Mouse (Mus musculus) mature B cell (primary cell): ENCODE results near the gene Habp2.

Experiments
- in situ Hi-C: fragments of 300-500 bp; cut with MboI; formaldehyde crosslinking; loops from 2 replicates; pipeline ENCODE4 v1.14.3; 2019

The Habp2 gene

GRCm38 (mm10) chr19:56286866-56287265 is at the start of gene Habp2:
Gene Habp2, plus strand, starts transcription at chr19:56287137.
- in situ Hi-C loops = no loop called here

DNA sequence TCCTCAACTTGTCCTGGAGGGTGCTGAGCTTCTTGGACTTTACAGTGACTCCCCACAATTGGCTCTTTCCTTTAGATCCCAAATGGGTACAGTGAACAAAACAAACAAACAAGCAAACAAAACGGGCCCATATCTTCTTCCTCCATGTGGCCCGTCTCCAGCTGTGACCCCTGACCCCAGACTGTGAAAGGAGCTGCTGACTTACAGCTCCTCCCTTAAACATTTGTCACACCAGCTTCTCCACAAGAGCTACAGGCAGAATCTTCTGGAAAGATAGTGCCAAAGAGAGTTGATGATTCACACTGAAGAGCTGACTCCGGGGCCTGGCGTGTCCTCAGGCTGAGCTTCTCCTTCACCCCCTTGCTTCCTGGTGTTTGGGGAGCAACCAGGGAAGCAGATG is 48.4 kb upstream of the Habp2 start:
- in situ Hi-C loops = no loop called here

DNA sequence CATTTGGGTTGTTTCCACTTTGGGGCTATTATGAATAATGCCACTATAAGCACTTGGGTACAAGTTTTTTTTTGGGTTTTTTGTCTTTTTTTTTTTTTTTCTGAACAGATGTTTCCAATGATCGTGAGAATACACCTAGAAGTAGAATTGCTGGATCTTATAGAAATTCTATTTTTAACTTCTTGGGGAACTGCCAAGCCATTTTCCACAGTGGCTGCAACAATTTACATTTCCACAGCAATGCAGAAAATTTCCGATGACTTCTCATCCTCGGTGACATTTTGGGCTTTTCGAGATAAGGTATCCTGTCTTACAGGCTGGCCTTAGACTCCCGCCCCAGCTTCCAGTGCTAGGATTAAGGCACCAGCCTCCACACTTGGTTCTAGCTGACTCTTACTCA is 41.7 kb upstream of the Habp2 start:
- in situ Hi-C loops = no loop called here

- in situ Hi-C loops = no loop called here
These were observed 34.1 kb upstream of the Habp2 start for GRCm38 (mm10) chr19:56252815-56253214.

DNA sequence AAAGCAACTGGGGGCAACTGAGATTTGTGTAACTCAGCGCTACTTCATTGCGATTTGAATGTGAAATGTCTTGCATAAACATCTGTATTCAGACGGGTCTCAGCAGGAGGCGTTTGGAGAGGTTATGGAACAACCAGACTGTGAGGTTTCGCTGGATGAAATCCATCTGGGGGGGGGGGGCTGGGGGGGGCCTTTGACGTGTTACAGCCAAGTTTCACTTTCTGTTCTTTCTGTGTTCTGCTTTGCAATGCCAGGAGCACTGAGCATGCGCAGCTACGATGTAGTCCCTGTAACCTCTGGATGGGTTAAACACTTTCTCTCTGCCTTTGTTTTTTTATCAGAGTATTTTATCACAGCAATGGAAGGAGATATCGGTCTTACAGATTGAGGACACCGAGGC is 33.7 kb upstream of the Habp2 start:
- in situ Hi-C loops = no loop called here

- in situ Hi-C loops = no loop called here
These were observed 32.2 kb upstream of the Habp2 start for GRCm38 (mm10) chr19:56254751-56255150.

DNA sequence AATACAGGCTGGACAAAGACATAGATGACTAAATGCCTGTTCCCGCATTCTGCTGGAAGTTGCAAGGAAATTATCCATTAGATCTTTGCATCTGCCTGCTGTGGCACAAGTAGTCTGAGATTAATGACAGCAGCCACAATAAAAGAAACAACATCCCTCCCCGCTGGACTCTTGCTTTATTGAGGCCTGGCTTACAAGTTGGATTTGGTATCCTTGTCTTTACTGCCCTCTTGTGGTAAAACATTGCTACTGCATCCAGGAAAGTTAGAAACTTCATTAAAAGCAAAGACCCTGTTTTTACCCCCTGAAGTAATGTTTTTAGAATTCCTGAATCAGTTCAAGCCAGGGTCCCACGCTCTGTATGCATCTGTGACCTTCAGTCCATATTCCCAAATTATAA is 31.4 kb upstream of the Habp2 start:
- in situ Hi-C loops = no loop called here

DNA sequence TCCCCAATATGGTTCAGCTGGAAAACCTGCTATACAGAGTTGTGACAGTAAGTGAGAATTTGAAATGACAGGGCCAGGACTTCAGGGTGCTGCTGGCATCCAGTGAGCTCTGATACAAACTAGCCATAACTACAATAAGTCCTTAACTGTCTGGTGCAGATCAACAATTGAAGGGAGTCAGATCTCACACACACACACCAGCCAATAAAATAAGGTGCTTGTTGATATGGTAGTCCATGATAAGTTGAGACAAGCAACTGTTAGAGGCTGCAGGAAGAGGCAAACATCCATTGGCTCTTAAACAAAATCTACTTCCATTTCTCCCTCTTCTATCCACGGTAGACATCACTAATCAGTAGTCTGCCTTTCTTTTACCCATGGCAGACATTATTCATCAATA is 30.7 kb upstream of the Habp2 start:
- in situ Hi-C loops = no loop called here

DNA sequence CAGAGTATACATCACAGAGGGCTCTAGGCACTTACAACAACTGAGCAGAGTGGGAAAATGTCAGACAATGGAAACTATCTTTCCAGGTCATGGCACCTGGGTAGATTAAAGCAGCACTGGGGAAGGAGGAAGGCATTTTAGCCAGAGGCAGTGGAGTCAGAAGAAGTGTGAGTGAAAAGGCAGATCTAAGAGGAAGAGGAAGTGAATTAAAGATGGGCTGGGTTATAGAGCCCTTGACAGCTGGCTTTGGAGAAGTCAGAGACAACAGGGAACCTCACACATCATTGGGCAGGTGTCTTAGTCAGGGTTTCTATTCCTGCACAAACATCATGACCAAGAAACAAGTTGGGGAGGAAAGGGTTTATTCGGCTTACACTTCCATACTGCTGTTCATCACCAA is 30.2 kb upstream of the Habp2 start:
- in situ Hi-C loops = no loop called here

GRCm38 (mm10) chr19:56263696-56264095 is 23.2 kb upstream of the Habp2 start:
- in situ Hi-C loops = no loop called here

DNA sequence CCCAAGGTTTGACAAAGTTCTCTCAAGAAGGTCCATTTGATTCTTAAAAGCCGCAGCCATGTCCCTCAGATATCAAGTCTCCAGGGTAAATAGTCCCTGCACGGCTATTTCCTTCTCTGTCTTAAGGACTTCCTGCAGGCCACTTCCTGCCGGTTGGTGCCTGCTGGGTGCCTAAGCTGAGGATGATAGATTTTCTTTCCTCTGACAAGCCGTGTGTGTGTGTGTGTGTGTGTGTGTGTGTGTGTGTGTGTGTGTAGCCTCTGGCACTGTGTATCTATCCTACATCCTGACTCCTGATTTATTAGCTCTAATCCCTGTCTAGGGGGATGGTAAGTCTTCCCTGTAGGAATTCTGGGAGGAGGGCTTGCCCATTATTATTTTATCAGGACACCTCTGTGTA is 22.8 kb upstream of the Habp2 start:
- in situ Hi-C loops = no loop called here

GRCm38 (mm10) chr19:56265149-56265548 is 21.8 kb upstream of the Habp2 start:
- in situ Hi-C loops = no loop called here

DNA sequence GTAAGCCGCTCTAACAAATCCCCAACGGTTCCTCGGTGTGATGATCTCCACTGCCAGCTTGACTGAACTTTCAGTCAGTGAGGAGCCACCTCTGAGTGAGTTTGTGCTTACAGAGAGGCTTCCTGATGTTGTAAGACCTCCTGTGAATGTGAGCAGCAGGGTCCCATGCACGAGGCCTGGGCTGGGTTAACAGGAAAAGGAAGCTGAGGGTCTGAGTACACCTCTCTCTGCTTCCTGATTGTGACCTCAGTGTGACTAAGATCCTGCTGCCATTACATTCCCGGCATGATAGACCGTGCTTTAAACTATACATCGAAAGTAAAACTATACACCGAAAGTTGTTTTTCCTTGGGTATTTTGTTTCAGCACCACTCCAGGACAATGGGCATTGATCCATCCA is 14.9 kb upstream of the Habp2 start:
- in situ Hi-C loops = no loop called here

DNA sequence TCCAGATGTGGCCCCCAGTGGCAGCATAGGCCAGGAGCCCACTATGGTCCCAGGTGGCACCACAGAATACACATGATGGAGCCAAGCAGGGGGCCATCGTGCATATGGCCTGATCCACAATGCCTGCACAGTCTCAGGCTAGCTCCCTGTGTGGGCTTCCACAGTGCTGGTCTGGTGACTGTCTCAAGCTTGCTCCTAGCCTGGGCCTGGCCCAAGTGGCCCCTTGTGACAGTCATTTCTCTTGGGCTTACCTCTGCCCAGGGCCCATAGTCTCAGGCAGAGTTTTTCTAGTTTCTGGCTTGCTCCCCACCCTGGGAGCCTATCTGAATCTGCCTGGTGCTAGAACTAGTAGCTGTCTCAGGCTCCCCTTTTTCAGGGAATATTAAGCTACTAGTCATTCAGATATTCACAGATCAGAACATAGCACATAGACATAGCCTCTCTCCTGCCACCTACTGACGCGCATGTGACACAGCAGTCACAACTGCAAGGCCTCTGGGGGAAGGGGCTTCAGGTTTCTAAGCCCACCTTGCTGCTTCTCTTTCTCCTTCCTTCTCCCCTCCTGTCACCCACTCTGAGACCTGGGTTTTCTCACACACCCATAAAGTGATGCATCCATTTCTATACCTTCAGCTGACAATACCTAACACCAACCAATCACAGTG is 9.7 kb upstream of the Habp2 start:
- in situ Hi-C loops = no loop called here

DNA sequence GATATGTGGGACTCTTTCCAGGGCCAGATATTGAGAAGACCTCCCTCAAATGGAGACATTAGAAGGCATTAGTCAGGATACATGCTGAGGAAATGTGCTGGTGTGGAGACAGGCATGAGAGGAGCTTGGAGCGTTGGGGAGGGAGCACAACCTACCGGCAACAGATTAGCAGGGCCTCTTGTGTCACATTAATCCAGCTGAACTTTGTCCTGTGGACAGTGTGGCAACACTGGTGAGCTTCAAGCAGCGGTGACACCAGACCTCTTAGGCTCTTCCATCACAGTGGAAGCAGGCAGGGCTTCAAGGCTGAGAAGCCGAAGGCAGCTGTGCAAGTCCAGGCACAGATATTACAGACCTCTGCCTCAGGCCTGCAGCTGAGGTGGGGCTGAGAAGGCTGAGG is 9.0 kb upstream of the Habp2 start:
- in situ Hi-C loops = no loop called here

GRCm38 (mm10) chr19:56278366-56278765 is 8.6 kb upstream of the Habp2 start:
- in situ Hi-C loops = no loop called here

GRCm38 (mm10) chr19:56285222-56285621 is 1.7 kb upstream of the Habp2 start:
- in situ Hi-C loops = no loop called here

DNA sequence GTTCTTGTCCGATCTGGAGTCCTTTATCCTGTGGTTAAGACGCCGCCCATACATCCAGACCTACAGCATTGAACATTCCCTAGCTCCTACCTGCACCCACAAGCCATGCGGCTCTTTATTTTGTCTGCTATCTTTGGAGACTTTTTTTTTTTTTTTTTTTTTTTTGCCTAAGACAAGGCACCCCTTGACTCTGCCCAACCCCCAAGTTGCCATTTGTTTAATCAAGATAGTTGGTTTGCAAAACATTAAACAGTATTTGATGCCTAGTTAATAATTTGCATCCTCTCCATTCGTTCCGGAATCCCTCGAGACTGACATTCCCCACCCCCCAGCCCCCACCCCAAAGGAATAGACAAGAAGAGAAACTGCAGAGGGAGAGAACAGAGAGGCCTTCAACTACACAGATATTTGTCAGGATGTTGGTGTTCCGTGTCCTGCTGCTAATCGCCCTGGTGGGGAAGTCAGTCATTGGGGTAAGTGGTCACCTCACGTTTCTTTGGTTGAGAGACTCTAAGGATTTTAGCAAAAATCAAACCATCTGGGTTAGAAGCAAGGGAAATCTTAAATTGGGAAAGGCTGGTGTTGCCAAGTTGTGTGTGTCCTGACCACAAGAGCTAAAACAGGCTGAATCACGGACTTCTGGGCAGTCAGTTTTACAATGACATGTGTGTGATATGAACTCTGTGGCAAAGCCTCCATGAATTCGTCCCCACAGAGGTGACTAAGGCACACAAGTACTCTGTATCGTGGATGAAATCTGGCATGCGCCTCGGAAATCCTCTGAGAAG is 837 bp downstream of the Habp2 start:
- in situ Hi-C loops = no loop called here

GRCm38 (mm10) chr19:56288436-56288835 is 1.5 kb downstream of the Habp2 start:
- in situ Hi-C loops = no loop called here

GRCm38 (mm10) chr19:56289642-56290041 is 2.7 kb downstream of the Habp2 start:
- in situ Hi-C loops = no loop called here

- in situ Hi-C loops = no loop called here
These were observed 5.0 kb downstream of the Habp2 start for GRCm38 (mm10) chr19:56291898-56292297.

DNA sequence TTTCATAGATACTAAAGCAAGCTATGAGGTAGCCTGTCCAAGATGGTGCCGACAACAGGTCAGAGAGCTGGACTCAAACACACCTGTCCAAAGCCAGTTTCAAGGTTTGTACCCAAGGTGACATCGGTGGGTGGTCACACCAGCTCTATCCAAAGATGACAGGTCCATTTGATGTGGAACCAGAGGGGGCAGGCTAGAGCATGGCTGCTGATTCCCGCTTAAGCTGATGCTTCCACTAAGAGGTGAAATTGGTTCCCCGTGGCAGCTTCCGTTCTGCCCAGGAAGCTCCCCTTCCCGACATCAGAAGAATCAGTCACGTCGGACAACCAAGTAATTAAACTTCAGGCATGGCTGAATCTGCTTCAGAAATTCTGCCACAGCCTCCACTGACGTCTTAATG is 5.4 kb downstream of the Habp2 start:
- in situ Hi-C loops = no loop called here

- in situ Hi-C loops = no loop called here
These were observed 7.9 kb downstream of the Habp2 start for GRCm38 (mm10) chr19:56294654-56295399.
